Mouse (Mus musculus) hindbrain, embryonic 11.5 days (tissue): ENCODE data around the gene Comtd1. TPM values are rescaled to one million over a fixed set of nuclear protein-coding genes. Genes with fewer than 3 reads are reported as not detected.

ENCODE experiments used
- ATAC-seq: fragments of 200-750 bp; cut with Nextera tagmentation; 2 replicates; pipeline ENCODE4 v1.8.0; 2017; ENCODE audit warnings: mild to moderate bottlenecking, moderate TSS enrichment, moderate library complexity; ENCODE audit not compliant: low FRiP score
- DNase-seq: peaks from one replicate; pipeline ENCODE4 v3.0.0-alpha.2; 2015; ENCODE audit warnings: low spot score
- H3K27ac ChIP-seq: fragments of 300-500 bp; sonication (generic); 2 replicates; pipeline ENCODE4 v1.5.1; 2014; ENCODE audit warnings: mild to moderate bottlenecking, low read depth, low read length
- H3K27me3 ChIP-seq: fragments of 300-500 bp; sonication (generic); 2 replicates; pipeline ENCODE4 v1.6.1; 2014; ENCODE audit warnings: mild to moderate bottlenecking, low read length, moderate library complexity, mixed read lengths; ENCODE audit not compliant: control insufficient read depth, insufficient read depth
- H3K36me3 ChIP-seq: fragments of 300-500 bp; sonication (generic); 2 replicates; pipeline ENCODE4 v1.6.1; 2014; ENCODE audit warnings: mild to moderate bottlenecking, low read length, moderate library complexity, mixed read lengths; ENCODE audit not compliant: control insufficient read depth, insufficient read depth
- H3K4me1 ChIP-seq: fragments of 300-500 bp; sonication (generic); replicated peaks from 2 replicates; pipeline ENCODE4 v1.6.1; 2014; ENCODE audit warnings: low read length, mixed read lengths; ENCODE audit not compliant: control insufficient read depth, insufficient read depth
- H3K4me2 ChIP-seq: fragments of 300-500 bp; sonication (generic); replicated peaks from 2 replicates; pipeline ENCODE4 v1.6.1; 2014; ENCODE audit warnings: mild to moderate bottlenecking, low read depth, low read length
- H3K4me3 ChIP-seq: fragments of 300-500 bp; sonication (generic); 2 replicates; pipeline ENCODE4 v1.5.1; 2014; ENCODE audit warnings: low read depth, low read length
- H3K9ac ChIP-seq: fragments of 300-500 bp; sonication (generic); 2 replicates; pipeline ENCODE4 v1.6.1; 2014; ENCODE audit warnings: low read depth, low read length
- H3K9me3 ChIP-seq: fragments of 300-500 bp; sonication (generic); 2 replicates; pipeline ENCODE4 v1.6.1; 2016; ENCODE audit warnings: low read length; ENCODE audit not compliant: control insufficient read depth
- WGBS: fragments of 180-500 bp; shearing (Covaris S2); extraction: QIAGEN DNeasy Blood & Tissue Kit; methylation state at CpG from one replicate; pipeline ENCODE4 v1.1.7; 2014; 5-methylcytosine and 5-hydroxymethylcytosine counted together
- polyA plus RNA-seq: library from polyadenylated mRNA; unstranded; fragments of >200 nt; fragmentation: Nextera tagmentation; extraction: Ambion mirVana; gene quantifications from 2 replicates; pipeline ENCODE4 v1.2.1, GENCODE M21; 2014

Gene Comtd1
- polyA plus RNA-seq, 1 experiment from 2014 or later = 16.8 TPM

DNA sequence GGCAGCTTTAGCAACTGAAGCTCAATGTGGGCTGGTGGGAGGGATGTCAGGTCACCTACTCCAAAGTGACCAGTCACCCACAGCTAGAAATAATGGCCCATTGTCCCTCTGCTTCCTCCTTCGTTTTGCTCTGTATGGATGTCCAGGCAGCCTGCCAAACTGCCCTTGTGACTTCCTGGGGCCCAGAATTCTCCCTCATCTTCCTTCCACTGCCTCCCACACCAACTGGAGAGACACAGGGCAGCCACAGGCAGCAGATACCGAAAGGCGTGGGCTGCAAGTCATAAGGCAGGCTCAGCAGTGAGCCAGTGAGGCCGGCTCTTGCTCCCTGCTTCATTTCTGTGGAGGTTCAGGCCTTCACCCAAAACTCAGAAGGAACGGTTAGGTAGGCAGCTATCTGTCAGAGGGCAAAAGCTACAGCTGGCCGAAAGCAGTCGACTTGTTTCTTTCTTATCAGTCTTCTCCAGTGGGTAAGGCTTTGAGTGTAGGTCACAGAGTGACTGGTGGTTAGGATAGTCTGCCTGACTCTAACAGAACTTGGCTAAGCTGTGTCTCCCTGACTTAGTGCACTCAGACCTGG lies 25.9 kb downstream of the Comtd1 start:
- 0 out of 2 replicates have a peak overlapping the region, but pooled peaks have one; percentile 6 for H3K27ac ChIP-seq
- no peak overlapping the region for H3K9ac ChIP-seq
- no peak for DNase-seq

DNA sequence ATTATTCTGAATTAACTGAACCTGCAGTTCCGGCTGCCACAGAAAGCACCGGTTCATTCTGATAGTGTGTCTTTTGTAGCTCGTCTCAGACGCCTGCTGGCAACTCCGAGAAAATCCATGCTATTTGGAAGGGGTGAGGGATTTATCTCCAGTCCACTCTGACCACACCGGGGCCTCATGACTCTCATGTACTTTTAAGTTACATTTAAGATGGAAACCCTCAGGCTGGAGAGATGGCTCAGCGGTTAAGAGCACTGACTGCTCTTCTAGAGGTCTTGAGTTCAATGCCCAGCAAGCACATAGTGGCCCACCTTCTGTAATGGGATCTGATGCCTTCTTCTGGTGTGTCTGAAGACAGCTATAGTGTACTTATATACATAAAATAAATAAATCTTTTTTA lies 26.5 kb downstream of the Comtd1 start:
- Histone ChIP-seq H3K4me3 (no peak overlapping the region), H3K27me3 (no peaks in the 10 kb centered on the region), H3K27ac (no peak overlapping the region), H3K9me3 (no peaks in the 10 kb centered on the region), H3K36me3 (no peaks in the 10 kb centered on the region), H3K4me1 (no peaks in the 10 kb centered on the region), H3K4me2 (no peak overlapping the region), H3K9ac (no peak overlapping the region)
- WGBS = 70% methylated on average over 7 of the region's 7 CpGs
- DNase-seq (no peak), ATAC-seq (no peak)

More for the DNA sequence above, 25.9 kb downstream of the Comtd1 start:
- Histone ChIP-seq H3K9me3 (no peaks in the 10 kb centered on the region), H3K4me3 (no peak overlapping the region), H3K27me3 (no peaks in the 10 kb centered on the region), H3K4me2 (no peak overlapping the region), H3K36me3 (no peaks in the 10 kb centered on the region), H3K4me1 (no peaks in the 10 kb centered on the region)
- WGBS = 69% methylated on average over 7 of the region's 7 CpGs
- no peak for ATAC-seq

- Histone ChIP-seq H3K9me3 (no peaks in the 10 kb centered on the region), H3K4me2 (no peak overlapping the region), H3K4me1 (no peaks in the 10 kb centered on the region), H3K4me3 (no peak overlapping the region), H3K36me3 (no peaks in the 10 kb centered on the region), H3K27ac (no peak overlapping the region), H3K27me3 (no peaks in the 10 kb centered on the region), H3K9ac (no peak overlapping the region)
- DNase-seq (no peak), ATAC-seq (no peak)
- WGBS = 90% methylated on average over 4 of the region's 4 CpGs
These were observed 27.8 kb downstream of the Comtd1 start for GRCm38 (mm10) chr14:21820880-21821505.

GRCm38 (mm10) chr14:21817453-21817852 lies 31.3 kb downstream of the Comtd1 start:
- Histone ChIP-seq H3K27me3 (no peaks in the 10 kb centered on the region), H3K4me3 (no peak overlapping the region), H3K4me2 (no peak overlapping the region), H3K9me3 (no peaks in the 10 kb centered on the region), H3K27ac (no peak overlapping the region), H3K4me1 (no peaks in the 10 kb centered on the region), H3K9ac (no peak overlapping the region), H3K36me3 (no peaks in the 10 kb centered on the region)
- DNase-seq (no peak), ATAC-seq (no peak)
- WGBS = 35% methylated on average over 4 of the region's 4 CpGs

GRCm38 (mm10) chr14:21816255-21816654 lies 32.5 kb downstream of the Comtd1 start:
- 81% methylated on average over 3 of the region's 3 CpGs for WGBS
- H3K4me2 ChIP-seq = no peak overlapping the region
- no peak overlapping the region for H3K4me3 ChIP-seq
- no peaks in the 10 kb centered on the region for H3K27me3 ChIP-seq
- DNase-seq (no peak), ATAC-seq (no peak)
- H3K9me3 ChIP-seq = no peaks in the 10 kb centered on the region
- H3K9ac ChIP-seq = no peak overlapping the region
- H3K36me3 ChIP-seq = no peaks in the 10 kb centered on the region
- no peaks in the 10 kb centered on the region for H3K4me1 ChIP-seq
- H3K27ac ChIP-seq = no peak overlapping the region

DNA sequence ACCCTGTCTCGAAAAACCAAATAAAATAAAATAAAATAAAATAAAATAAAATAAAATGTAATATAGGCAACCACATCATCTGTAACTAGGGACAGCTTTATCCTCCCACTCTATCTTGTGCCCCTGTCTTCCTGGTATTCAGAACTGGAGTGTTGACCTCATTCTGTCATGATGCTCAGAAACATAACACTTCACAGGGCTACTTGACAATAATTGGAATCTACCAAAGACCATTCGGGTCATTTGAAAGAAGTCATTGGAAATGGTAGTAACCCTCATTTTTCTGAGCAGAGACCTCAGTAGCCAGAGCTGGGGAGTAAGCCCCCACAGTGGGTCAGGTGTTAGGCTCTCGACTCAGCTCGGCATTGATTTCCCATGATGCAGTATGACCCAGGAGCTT lies 34.2 kb downstream of the Comtd1 start:
- 92% methylated on average over 4 of the region's 4 CpGs for WGBS
- no peak overlapping the region for H3K4me3 ChIP-seq
- ATAC-seq = no peak

GRCm38 (mm10) chr14:21813847-21814246 lies 34.9 kb downstream of the Comtd1 start:
- no peak for ATAC-seq

More for the DNA sequence above, 34.2 kb downstream of the Comtd1 start:
- H3K27me3 ChIP-seq = no peaks in the 10 kb centered on the region
- DNase-seq = no peak
- no peaks in the 10 kb centered on the region for H3K4me1 ChIP-seq
- H3K4me2 ChIP-seq = no peak overlapping the region
- H3K27ac ChIP-seq = no peak overlapping the region
- no peaks in the 10 kb centered on the region for H3K36me3 ChIP-seq
- H3K9ac ChIP-seq = no peak overlapping the region
- H3K9me3 ChIP-seq = no peaks in the 10 kb centered on the region

GRCm38 (mm10) chr14:21813216-21813615 lies 35.6 kb downstream of the Comtd1 start:
- Histone ChIP-seq H3K27ac (no peak overlapping the region), H3K4me2 (no peak overlapping the region), H3K9me3 (no peaks in the 10 kb centered on the region), H3K9ac (no peak overlapping the region), H3K36me3 (no peaks in the 10 kb centered on the region), H3K4me3 (no peak overlapping the region), H3K4me1 (no peaks in the 10 kb centered on the region), H3K27me3 (no peaks in the 10 kb centered on the region)
- no peak for ATAC-seq
- DNase-seq = no peak
- WGBS = 87% methylated on average over 4 of the region's 4 CpGs

More at GRCm38 (mm10) chr14:21813847-21814246, 34.9 kb downstream of the Comtd1 start:
- DNase-seq = no peak
- 88% methylated on average over 3 of the region's 3 CpGs for WGBS
- Histone ChIP-seq H3K36me3 (no peaks in the 10 kb centered on the region), H3K9me3 (no peaks in the 10 kb centered on the region), H3K4me1 (no peaks in the 10 kb centered on the region), H3K27me3 (no peaks in the 10 kb centered on the region), H3K9ac (no peak overlapping the region), H3K4me3 (no peak overlapping the region), H3K4me2 (no peak overlapping the region), H3K27ac (no peak overlapping the region)

- Histone ChIP-seq H3K4me3 (no peak overlapping the region), H3K36me3 (no peaks in the 10 kb centered on the region), H3K4me1 (no peaks in the 10 kb centered on the region), H3K9me3 (no peaks in the 10 kb centered on the region), H3K27ac (no peak overlapping the region), H3K4me2 (no peak overlapping the region), H3K27me3 (no peaks in the 10 kb centered on the region), H3K9ac (no peak overlapping the region)
- WGBS = 23% methylated on average over 14 of the region's 14 CpGs
- ATAC-seq = no peak
- peak; percentile 82 for DNase-seq
These were observed 36.1 kb downstream of the Comtd1 start for GRCm38 (mm10) chr14:21812590-21813162.
